Mouse (Mus musculus) thymus, adult 2 months (tissue): ENCODE data around the gene Ipcef1. TPM values are rescaled to one million over a fixed set of nuclear protein-coding genes. Genes with fewer than 3 reads are reported as not detected.

Source experiments
- DNase-seq: peaks from one replicate; pipeline ENCODE4 v3.0.0; 2021
- H3K27ac ChIP-seq: fragments of 200-500 bp; 2 replicates; pipeline ENCODE4 v1.5.1; 2012; ENCODE audit warnings: low read length, control low read depth; ENCODE audit not compliant: control insufficient read depth, insufficient read depth
- H3K27me3 ChIP-seq: fragments of 200-500 bp; 2 replicates; pipeline ENCODE4 v1.6.1; 2012; ENCODE audit warnings: mild to moderate bottlenecking, low read length, moderate library complexity, mixed read lengths; ENCODE audit not compliant: control insufficient read depth, insufficient read depth
- H3K36me3 ChIP-seq: fragments of 200-500 bp; 2 replicates; pipeline ENCODE4 v1.6.1; 2012; ENCODE audit warnings: mild to moderate bottlenecking, low read length, moderate library complexity; ENCODE audit not compliant: control insufficient read depth, insufficient read depth
- H3K4me1 ChIP-seq: fragments of 200-500 bp; replicated peaks from 2 replicates; pipeline ENCODE4 v1.6.1; 2012; ENCODE audit warnings: low read length; ENCODE audit not compliant: control insufficient read depth, insufficient read depth
- H3K4me3 ChIP-seq: fragments of 200-500 bp; 2 replicates; pipeline ENCODE4 v1.5.1; 2012; ENCODE audit warnings: mild to moderate bottlenecking, low read length, control low read depth, moderate library complexity; ENCODE audit not compliant: control insufficient read depth, insufficient read depth
- CTCF ChIP-seq: fragments of 200-500 bp; IDR thresholded peaks from 2 replicates; pipeline ENCODE4 v1.5.1; 2012; ENCODE audit warnings: mild to moderate bottlenecking, control low read depth, low read length, moderate library complexity, borderline replicate concordance; ENCODE audit not compliant: control insufficient read depth, poor library complexity, insufficient read depth; ENCODE audit errors: extremely low read depth
- POLR2A ChIP-seq: fragments of 200-500 bp; IDR thresholded peaks from 2 replicates; pipeline ENCODE4 v1.6.1; 2012; ENCODE audit warnings: mild to moderate bottlenecking, low read length, control low read depth, moderate library complexity; ENCODE audit not compliant: control insufficient read depth, poor library complexity, insufficient read depth; ENCODE audit errors: extremely low read depth
- WGBS: fragments of 180-500 bp; shearing (Covaris S2); methylation state at CpG from one replicate; pipeline ENCODE4 v1.1.7; 2018; 5-methylcytosine and 5-hydroxymethylcytosine counted together
- polyA plus RNA-seq: library from polyadenylated mRNA; depleted of rRNA; stranded (reverse); fragments of >200 nt; gene quantifications from 2 replicates; pipeline ENCODE4 v1.2.3, GENCODE M21; 2012

Ipcef1 gene
- polyA plus RNA-seq, 1 experiment = 7.6 TPM

GRCm38 (mm10) chr10:7074231-7074630 lies 22.0 kb upstream of the Ipcef1 start:
- TF ChIP-seq POLR2A (no peak), CTCF (no peak)
- no peak overlapping the region for H3K27ac ChIP-seq
- H3K4me3 ChIP-seq = no peak overlapping the region
- 82% methylated on average over 2 of the region's 2 CpGs for WGBS
- H3K4me1 ChIP-seq = no peaks in the 10 kb centered on the region
- no peaks in the 10 kb centered on the region for H3K27me3 ChIP-seq
- no peaks in the 10 kb centered on the region for H3K36me3 ChIP-seq
- DNase-seq = no peak

- TF ChIP-seq POLR2A (no peak), CTCF (no peak)
- H3K4me3 ChIP-seq = no peak overlapping the region
- DNase-seq = no peak
- no peaks in the 10 kb centered on the region for H3K4me1 ChIP-seq
- no peaks in the 10 kb centered on the region for H3K27me3 ChIP-seq
- WGBS = 93% methylated on average over 5 of the region's 5 CpGs
- no peaks in the 10 kb centered on the region for H3K36me3 ChIP-seq
- no peak overlapping the region for H3K27ac ChIP-seq
Measured at GRCm38 (mm10) chr10:7070924-7071323, 18.6 kb upstream of the Ipcef1 start.

- WGBS = 86% methylated on average over 8 of the region's 8 CpGs
- TF ChIP-seq CTCF (no peak), POLR2A (no peak)
- Histone ChIP-seq H3K36me3 (no peaks in the 10 kb centered on the region), H3K27ac (no peak overlapping the region), H3K27me3 (no peaks in the 10 kb centered on the region), H3K4me1 (no peaks in the 10 kb centered on the region), H3K4me3 (no peak overlapping the region)
- DNase-seq = no peak
Measured at GRCm38 (mm10) chr10:7070100-7070835, 18.0 kb upstream of the Ipcef1 start.

- Histone ChIP-seq H3K4me3 (no peak overlapping the region), H3K27me3 (no peaks in the 10 kb centered on the region), H3K36me3 (no peaks in the 10 kb centered on the region), H3K27ac (no peak overlapping the region), H3K4me1 (no peaks in the 10 kb centered on the region)
- TF ChIP-seq POLR2A (no peak), CTCF (no peak)
- DNase-seq = no peak
- 85% methylated on average over 2 of the region's 2 CpGs for WGBS
Measured at GRCm38 (mm10) chr10:7069090-7069489, 16.8 kb upstream of the Ipcef1 start.

- Histone ChIP-seq H3K4me3 (no peak overlapping the region), H3K4me1 (no peaks in the 10 kb centered on the region), H3K27ac (no peak overlapping the region), H3K36me3 (no peaks in the 10 kb centered on the region), H3K27me3 (no peaks in the 10 kb centered on the region)
- TF ChIP-seq POLR2A (no peak), CTCF (no peak)
- WGBS = 85% methylated on average over 12 of the region's 12 CpGs
- peak; percentile 17 for DNase-seq
Measured at GRCm38 (mm10) chr10:7068608-7069007, 16.3 kb upstream of the Ipcef1 start.

GRCm38 (mm10) chr10:7063752-7064457 lies 11.6 kb upstream of the Ipcef1 start:
- Histone ChIP-seq H3K36me3 (no peaks in the 10 kb centered on the region), H3K27ac (no peak overlapping the region), H3K4me3 (no peak overlapping the region), H3K27me3 (no peaks in the 10 kb centered on the region), H3K4me1 (no peaks in the 10 kb centered on the region)
- TF ChIP-seq POLR2A (no peak), CTCF (no peak)
- WGBS = 48% methylated on average over 9 of the region's 9 CpGs
- no peak for DNase-seq

GRCm38 (mm10) chr10:7062993-7063392 lies 10.7 kb upstream of the Ipcef1 start:
- Histone ChIP-seq H3K4me3 (no peak overlapping the region), H3K27ac (no peak overlapping the region), H3K4me1 (no peaks in the 10 kb centered on the region), H3K27me3 (no peaks in the 10 kb centered on the region), H3K36me3 (no peaks in the 10 kb centered on the region)
- 9% methylated on average over 7 of the region's 7 CpGs for WGBS
- DNase-seq = no peak
- TF ChIP-seq POLR2A = no peak
- TF ChIP-seq CTCF = no peak
